Mouse (Mus musculus) cerebellum, adult 2 months (tissue): ENCODE measurements around the gene Add3.

Experiments
- CTCF ChIP-seq: fragments of 200-500 bp; IDR thresholded peaks from 2 replicates; pipeline ENCODE4 v1.5.1; 2011; ENCODE audit warnings: low read depth, mild to moderate bottlenecking, control low read depth, low read length, moderate library complexity, borderline replicate concordance; ENCODE audit not compliant: insufficient read depth
- POLR2A ChIP-seq: fragments of 200-500 bp; IDR thresholded peaks from 2 replicates; pipeline ENCODE4 v1.6.1; 2011; ENCODE audit warnings: low read length, control low read depth, borderline replicate concordance; ENCODE audit not compliant: insufficient read depth

DNA sequence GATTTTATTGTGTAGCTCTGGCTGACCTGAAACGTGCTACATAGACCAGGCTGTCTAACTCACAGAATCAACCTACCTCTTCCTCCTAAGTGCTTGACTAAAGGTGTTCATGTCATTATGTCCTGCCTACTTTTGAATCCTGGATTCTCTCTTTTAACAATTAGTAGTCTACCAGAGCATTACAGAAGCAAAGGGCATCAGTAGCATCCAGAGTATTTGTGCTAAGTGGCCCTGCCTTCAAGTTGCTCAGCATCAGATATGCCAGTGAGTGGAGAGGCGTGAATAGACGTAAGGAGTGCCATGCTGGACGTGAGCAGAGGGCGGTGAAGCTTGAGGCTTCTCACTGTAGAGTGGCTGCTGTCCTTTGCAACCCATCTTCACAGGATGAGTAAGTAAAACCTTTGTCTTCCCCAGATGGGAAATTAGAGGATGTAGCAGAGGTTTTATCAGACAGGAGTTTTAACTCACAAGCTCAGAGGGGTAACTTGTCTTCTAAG is 48.5 kb downstream of the Add3 start:
- TF ChIP-seq CTCF (no peak), POLR2A (no peak)
